20 mouse cellular contexts compared by ENCODE assay signal in the genomic region with DNA sequence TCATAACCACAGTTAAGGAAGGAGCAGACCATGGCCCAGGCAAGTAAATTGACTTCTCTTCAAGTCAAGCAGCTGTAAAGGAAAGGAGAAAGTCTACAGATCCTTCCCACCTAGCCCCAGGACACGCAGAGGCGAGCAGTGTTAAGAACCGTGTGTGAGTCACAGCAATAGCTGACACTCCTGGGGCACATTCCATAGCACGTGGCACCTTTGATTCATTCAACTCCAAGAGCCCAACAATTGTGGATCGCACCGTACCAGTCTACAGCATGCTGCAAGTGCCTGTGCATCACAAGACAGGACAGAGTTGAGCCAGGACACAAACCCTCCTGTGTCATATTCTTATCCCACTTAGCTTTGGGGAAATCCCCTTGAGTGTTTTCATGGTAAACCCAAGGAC.
DNase-seq lines count a peak whose midpoint lies in the region; ATAC-seq and TF ChIP-seq lines count a peak whose summit lies in the region.
"Had no signal": no experiment of that assay in that cellular context is flagged by ENCODE, and none has a peak within 500 bp of the region (broad histone marks: within the 10 kb centered on the region; RNA-seq: fewer than 3 reads in every experiment).

No protein-coding gene starts in this region.

- no peak for TF ChIP-seq POLR2A in kidney, adult 2 months (IDR thresholded peaks at IDR 0.05; ENCODE audit: low read depth, low read length)

- WGBS in forebrain, embryonic 13.5 days, result 66% methylated on average over 6 of the region's 6 CpGs
- WGBS in forebrain, postnatal 0 days, result 68% methylated on average over 6 of the region's 6 CpGs
- 68% methylated on average over 6 of the region's 6 CpGs for WGBS in kidney, embryonic 15.5 days
- WGBS in kidney, adult 2 months, result 66% methylated on average over 6 of the region's 6 CpGs
- 74% methylated on average over 6 of the region's 6 CpGs for WGBS in midbrain, embryonic 15.5 days
- WGBS in midbrain, embryonic 16.5 days, result 69% methylated on average over 6 of the region's 6 CpGs
- WGBS in limb, embryonic 13.5 days, result 62% methylated on average over 6 of the region's 6 CpGs

- no peak overlapping the region for H3K27ac ChIP-seq in forebrain, embryonic 13.5 days
- no peak overlapping the region for H3K27ac ChIP-seq in forebrain, postnatal 0 days (ENCODE audit: low read depth, low read length)
- H3K27ac ChIP-seq in kidney, embryonic 15.5 days, result no peak overlapping the region
- no peak overlapping the region for H3K27ac ChIP-seq in kidney, adult 2 months (ENCODE audit: insufficient read depth, low read depth, low read length)
- H3K27ac ChIP-seq in midbrain, embryonic 15.5 days, result no peak overlapping the region
- H3K27ac ChIP-seq in midbrain, embryonic 16.5 days (ENCODE audit: low read length), result no peak overlapping the region
- H3K27ac ChIP-seq in limb, embryonic 13.5 days, result no peak overlapping the region
- H3K27ac ChIP-seq: heart, embryonic 15.5 days; layer of hippocampus, adult 2 months; liver, embryonic 13.5 days; midbrain, embryonic 13.5 days had no signal

- no peak overlapping the region for H3K4me2 ChIP-seq in forebrain, embryonic 13.5 days
- no peak overlapping the region for H3K4me2 ChIP-seq in forebrain, postnatal 0 days (ENCODE audit: low read depth)
- H3K4me2 ChIP-seq in kidney, embryonic 15.5 days, result no peak overlapping the region
- no peak overlapping the region for H3K4me2 ChIP-seq in midbrain, embryonic 15.5 days
- no peak overlapping the region for H3K4me2 ChIP-seq in midbrain, embryonic 16.5 days (ENCODE audit: low read length)
- no peak overlapping the region for H3K4me2 ChIP-seq in limb, embryonic 13.5 days (replicated peaks)
- H3K4me2 ChIP-seq: heart, embryonic 15.5 days; liver, embryonic 13.5 days; midbrain, embryonic 13.5 days had no signal

- peak; percentile 50; the same call in 1 of the 2 replicates for ATAC-seq in forebrain, embryonic 13.5 days
- no peak; the same call in 1 of the 2 replicates for ATAC-seq in forebrain, postnatal 0 days
- ATAC-seq in kidney, embryonic 15.5 days (replicated peaks; ENCODE audit: low FRiP score), result peak; percentile 33; the same call in 1 of the 2 replicates
- ATAC-seq in midbrain, embryonic 15.5 days (replicated peaks), result peak; percentile 18; the same call in 1 of the 2 replicates
- ATAC-seq in midbrain, embryonic 16.5 days, result no peak; the same call in 1 of the 2 replicates
- 0 out of 2 replicates have a peak, but pooled peaks have one; percentile 32 for ATAC-seq in limb, embryonic 13.5 days (ENCODE audit: low FRiP score, low read depth)
- ATAC-seq: activated CD4-positive, CD25-positive, alpha-beta regulatory T cell, adult 4 months; intestine, postnatal 0 days; midbrain, embryonic 13.5 days had no signal

- H3K4me1 ChIP-seq in forebrain, embryonic 13.5 days, result no peaks in the 10 kb centered on the region
- no peaks in the 10 kb centered on the region for H3K4me1 ChIP-seq in forebrain, postnatal 0 days (ENCODE audit: insufficient read depth)
- no peaks in the 10 kb centered on the region for H3K4me1 ChIP-seq in kidney, embryonic 15.5 days
- no peaks in the 10 kb centered on the region for H3K4me1 ChIP-seq in kidney, adult 2 months (ENCODE audit: control insufficient read depth, insufficient read depth, low read length)
- H3K4me1 ChIP-seq in midbrain, embryonic 15.5 days, result no peaks in the 10 kb centered on the region
- no peaks in the 10 kb centered on the region for H3K4me1 ChIP-seq in midbrain, embryonic 16.5 days (ENCODE audit: control insufficient read depth, insufficient read depth, low read length)
- no peaks in the 10 kb centered on the region for H3K4me1 ChIP-seq in limb, embryonic 13.5 days
- H3K4me1 ChIP-seq: heart, embryonic 15.5 days; liver, embryonic 13.5 days; midbrain, embryonic 13.5 days had no signal

- no peak overlapping the region for H3K9ac ChIP-seq in forebrain, embryonic 13.5 days
- H3K9ac ChIP-seq in forebrain, postnatal 0 days, result no peak overlapping the region
- H3K9ac ChIP-seq in kidney, embryonic 15.5 days, result no peak overlapping the region
- no peak overlapping the region for H3K9ac ChIP-seq in midbrain, embryonic 15.5 days
- no peak overlapping the region for H3K9ac ChIP-seq in midbrain, embryonic 16.5 days (ENCODE audit: low read depth, low read length)
- H3K9ac ChIP-seq in limb, embryonic 13.5 days, result no peak overlapping the region
- H3K9ac ChIP-seq: heart, embryonic 15.5 days; liver, embryonic 13.5 days; midbrain, embryonic 13.5 days had no signal

- DNase-seq in forebrain, postnatal 0 days, result no peak
- no peak for DNase-seq in kidney, adult 2 months
- DNase-seq in gastrocnemius, postnatal 4 days (ENCODE audit: low spot score in 2 of 2), result no peak
- DNase-seq: adrenal gland, adult 8-10 months; B cell, adult 2 months; liver, embryonic 13.5 days; thymus, adult 18-20 months; thymus, postnatal 36 days had no signal

- no peaks in the 10 kb centered on the region for H3K27me3 ChIP-seq in forebrain, embryonic 13.5 days
- no peaks in the 10 kb centered on the region for H3K27me3 ChIP-seq in forebrain, postnatal 0 days (ENCODE audit: insufficient read depth, low read length)
- no peaks in the 10 kb centered on the region for H3K27me3 ChIP-seq in kidney, embryonic 15.5 days
- no peaks in the 10 kb centered on the region for H3K27me3 ChIP-seq in kidney, adult 2 months (replicated peaks; ENCODE audit: control insufficient read depth, insufficient read depth, low read length)
- peaks cover 15% of the 10 kb centered on the region for H3K27me3 ChIP-seq in midbrain, embryonic 15.5 days (replicated peaks)
- peaks cover 6% of the 10 kb centered on the region for H3K27me3 ChIP-seq in midbrain, embryonic 16.5 days (ENCODE audit: control insufficient read depth, insufficient read depth, low read depth, low read length)
- no peaks in the 10 kb centered on the region for H3K27me3 ChIP-seq in limb, embryonic 13.5 days
- H3K27me3 ChIP-seq: CH12.LX; heart, embryonic 15.5 days; liver, embryonic 13.5 days had no signal

- no peak for TF ChIP-seq CTCF in forebrain, postnatal 0 days (IDR thresholded peaks at IDR 0.05; ENCODE audit: low read depth)
- TF ChIP-seq CTCF in kidney, adult 2 months (conservative IDR thresholded peaks at IDR 0.05; ENCODE audit: insufficient read depth, insufficient read length, low read depth, low read length), result no peak

- no peaks in the 10 kb centered on the region for H3K9me3 ChIP-seq in forebrain, embryonic 13.5 days (replicated peaks)
- H3K9me3 ChIP-seq in forebrain, postnatal 0 days (ENCODE audit: low read length), result no peaks in the 10 kb centered on the region
- H3K9me3 ChIP-seq in kidney, embryonic 15.5 days (replicated peaks), result no peaks in the 10 kb centered on the region
- no peaks in the 10 kb centered on the region for H3K9me3 ChIP-seq in midbrain, embryonic 15.5 days
- no peaks in the 10 kb centered on the region for H3K9me3 ChIP-seq in midbrain, embryonic 16.5 days (replicated peaks; ENCODE audit: control insufficient read depth, low read length, poor library complexity, severe bottlenecking)
- no peaks in the 10 kb centered on the region for H3K9me3 ChIP-seq in limb, embryonic 13.5 days
- H3K9me3 ChIP-seq: G1E; heart, embryonic 15.5 days; liver, embryonic 13.5 days; midbrain, embryonic 13.5 days had no signal

- no peaks in the 10 kb centered on the region for H3K36me3 ChIP-seq in forebrain, embryonic 13.5 days (ENCODE audit: poor library complexity, severe bottlenecking)
- no peaks in the 10 kb centered on the region for H3K36me3 ChIP-seq in forebrain, postnatal 0 days (ENCODE audit: insufficient read depth)
- H3K36me3 ChIP-seq in kidney, embryonic 15.5 days, result no peaks in the 10 kb centered on the region
- peaks cover 1% of the 10 kb centered on the region for H3K36me3 ChIP-seq in kidney, adult 2 months (ENCODE audit: control insufficient read depth, insufficient read depth, low read length)
- no peaks in the 10 kb centered on the region for H3K36me3 ChIP-seq in midbrain, embryonic 15.5 days (replicated peaks)
- no peaks in the 10 kb centered on the region for H3K36me3 ChIP-seq in midbrain, embryonic 16.5 days (ENCODE audit: control insufficient read depth, insufficient read depth, low read length)
- H3K36me3 ChIP-seq in limb, embryonic 13.5 days, result no peaks in the 10 kb centered on the region
- H3K36me3 ChIP-seq: G1E; heart, embryonic 15.5 days; liver, embryonic 13.5 days; midbrain, embryonic 13.5 days had no signal

- no peak overlapping the region for H3K4me3 ChIP-seq in forebrain, embryonic 13.5 days
- no peak overlapping the region for H3K4me3 ChIP-seq in forebrain, postnatal 0 days (ENCODE audit: low read depth, low read length)
- no peak overlapping the region for H3K4me3 ChIP-seq in kidney, embryonic 15.5 days (replicated peaks)
- no peak overlapping the region for H3K4me3 ChIP-seq in kidney, adult 2 months (ENCODE audit: insufficient read depth, low read depth, low read length)
- no peak overlapping the region for H3K4me3 ChIP-seq in midbrain, embryonic 15.5 days
- H3K4me3 ChIP-seq in midbrain, embryonic 16.5 days (ENCODE audit: low read depth, low read length), result no peak overlapping the region
- H3K4me3 ChIP-seq in limb, embryonic 13.5 days, result no peak overlapping the region
- H3K4me3 ChIP-seq: heart, embryonic 15.5 days; layer of hippocampus, adult 2 months; liver, embryonic 13.5 days; midbrain, embryonic 13.5 days had no signal

Comparison
In these comparisons a context has a peak if more than half of its experiments do, and no peak if none do; other contexts are left out.
1. ATAC-seq: peak in forebrain, embryonic 13.5 days (single experiment), kidney, embryonic 15.5 days (single experiment), midbrain, embryonic 15.5 days (single experiment) and limb, embryonic 13.5 days (single experiment); none in forebrain, postnatal 0 days (single experiment) and midbrain, embryonic 16.5 days (single experiment).